Mouse (Mus musculus) megakaryocyte, adult 5-6 weeks (primary cell): Measurements from ENCODE around the gene Kdsr. TPM values are rescaled to one million over a fixed set of nuclear protein-coding genes. Genes with fewer than 3 reads are reported as not detected.

Experiments
- ATAC-seq: 2 replicates; pipeline ENCODE4 v1.8.0; 2016; ENCODE audit warnings: mild to moderate bottlenecking, inconsistent platforms; ENCODE audit not compliant: poor library complexity, severe bottlenecking
- total RNA-seq, 2 experiments: library from RNA; stranded (forward) in 1 of 2; stranded (reverse) in 1 of 2; fragments of 153-499, 151-499 nt in 1 of 2; fragments of 221-1000, 200-1000 nt in 1 of 2; gene quantifications; 2 replicates each; pipeline versions ENCODE4 v1.2.3 to v1.2.4; 2015 to 2017

Kdsr gene
- total RNA-seq, 2 experiments from 2014 or later = 6.5 to 17.8 TPM

GRCm38 (mm10) chr1:106700520-106701114 lies 58.9 kb downstream of the Kdsr start:
- no peak for ATAC-seq

GRCm38 (mm10) chr1:106696472-106696871 lies 63.1 kb downstream of the Kdsr start:
- no peak for ATAC-seq

GRCm38 (mm10) chr1:106695649-106696048 lies 63.9 kb downstream of the Kdsr start:
- peak; percentile 95 for ATAC-seq

- no peak for ATAC-seq
Observed at GRCm38 (mm10) chr1:106694316-106694715, 65.2 kb downstream of the Kdsr start.

GRCm38 (mm10) chr1:106692599-106692998 lies 66.9 kb downstream of the Kdsr start:
- no peak for ATAC-seq

- ATAC-seq = no peak
Observed at GRCm38 (mm10) chr1:106690887-106691286, 68.6 kb downstream of the Kdsr start.

GRCm38 (mm10) chr1:106688161-106688516 lies 71.4 kb downstream of the Kdsr start:
- ATAC-seq = peak; percentile 39; the same call in 1 of the 2 replicates

- ATAC-seq = 0 out of 2 replicates have a peak, but pooled peaks have one; percentile 8
Observed at GRCm38 (mm10) chr1:106687435-106688160, 71.9 kb downstream of the Kdsr start.

- ATAC-seq = no peak
Observed at GRCm38 (mm10) chr1:106685702-106686101, 73.8 kb downstream of the Kdsr start.

- no peak for ATAC-seq
Observed at GRCm38 (mm10) chr1:106684546-106684945, 75.0 kb downstream of the Kdsr start.

GRCm38 (mm10) chr1:106682829-106683228 lies 76.7 kb downstream of the Kdsr start:
- no peak for ATAC-seq

GRCm38 (mm10) chr1:106679800-106680515 lies 79.6 kb downstream of the Kdsr start:
- ATAC-seq = no peak

- ATAC-seq = peak; percentile 94
Observed at GRCm38 (mm10) chr1:106678060-106678478, 81.5 kb downstream of the Kdsr start.

Other genes starting within 250 kb of the Kdsr start
- gene Bcl2, start 45.5 kb downstream of the Kdsr start, total RNA-seq (2015) = 7.1 and 8.0 TPM in 2 replicates
- gene Bcl2, start 45.5 kb downstream of the Kdsr start, total RNA-seq (2017) = 7.8 and 11.9 TPM in 2 replicates
- 84.6 and 117 TPM in 2 replicates for gene Vps4b, start 37.0 kb upstream of the Kdsr start, total RNA-seq (2015)
- 95.5 and 121 TPM in 2 replicates for gene Vps4b, start 37.0 kb upstream of the Kdsr start, total RNA-seq (2017)
- gene Serpinb5, start 101.4 kb upstream of the Kdsr start, total RNA-seq (2015) = not detected in 2 replicates
- not detected in 2 replicates for gene Serpinb5, start 101.4 kb upstream of the Kdsr start, total RNA-seq (2017)
- not detected in 2 replicates for gene Serpinb12, start 174.7 kb upstream of the Kdsr start, total RNA-seq (2015)
- not detected in 2 replicates for gene Serpinb12, start 174.7 kb upstream of the Kdsr start, total RNA-seq (2017)
- gene Serpinb13, start 221.3 kb upstream of the Kdsr start, total RNA-seq (2015) = not detected in 2 replicates
- gene Serpinb13, start 221.3 kb upstream of the Kdsr start, total RNA-seq (2017) = not detected in 2 replicates